Mouse (Mus musculus): ENCODE results near the gene Card19. TPM values are rescaled to one million over a fixed set of nuclear protein-coding genes. Genes with fewer than 3 reads are reported as not detected.

Gene Card19
- total RNA-seq (2021) = 10 to 100 TPM in 1 of 2 experiments, 1 to 10 TPM in 1; 9.9 to 14.1 TPM
- long read RNA-seq, experiment 1, transcript Card19-201 (6 exons, 804 nt) = major isoform, 8 of 23 reads
- long read RNA-seq, experiment 1, partial matches to known transcripts = 0 of 23 reads
- long read RNA-seq, experiment 1, other reads (novel, unspliced or antisense) = 15 of 23 reads
- long read RNA-seq, experiment 2, partial matches to known transcripts = 0 of 11 reads
- long read RNA-seq, experiment 2, other reads (novel, unspliced or antisense) = 6 of 11 reads

DNA sequence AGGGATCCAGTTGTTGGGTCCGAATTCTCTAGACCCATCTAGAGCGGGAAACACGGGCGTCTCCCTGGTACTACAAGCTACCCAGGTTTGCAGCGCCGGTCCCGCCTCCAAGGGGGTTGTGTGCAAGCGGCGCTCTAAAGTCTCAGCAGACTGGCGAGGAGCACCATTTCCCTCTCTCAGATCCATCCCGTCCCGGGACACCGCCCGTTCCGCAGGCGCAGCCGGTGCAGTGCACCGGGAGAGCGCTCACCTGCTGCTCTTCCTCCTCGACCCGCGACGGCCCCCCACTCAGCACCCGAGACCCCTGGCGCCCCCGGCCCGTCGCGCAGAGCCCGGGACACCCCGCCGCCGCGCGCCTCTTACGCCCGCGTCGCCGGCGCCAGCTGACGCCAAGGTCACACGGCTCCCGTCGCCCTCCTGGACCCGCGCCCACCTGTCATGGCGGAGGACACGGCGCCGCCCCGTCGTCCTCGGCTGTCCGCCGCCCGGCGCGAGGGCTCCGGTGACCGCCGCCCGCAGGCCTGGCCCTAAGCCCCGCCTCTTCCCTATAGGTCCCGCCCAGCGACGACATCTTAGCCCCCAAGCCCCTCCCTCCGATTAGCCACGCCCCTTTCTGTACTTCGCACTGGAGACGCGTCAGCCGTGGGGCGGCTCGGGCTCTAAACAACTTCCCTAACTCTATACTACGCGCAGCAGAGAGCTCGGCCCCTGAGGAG is at the start of gene Card19:
TSS of gene Card19 (minus strand) at position 534 of the 716 bp plus-strand sequence.
- intact Hi-C loops (cut with DNase I) = no loop called here
- peak; percentile 87 to 90 for DNase-seq (ENCODE audit: low spot score in 2 of 2)

DNA sequence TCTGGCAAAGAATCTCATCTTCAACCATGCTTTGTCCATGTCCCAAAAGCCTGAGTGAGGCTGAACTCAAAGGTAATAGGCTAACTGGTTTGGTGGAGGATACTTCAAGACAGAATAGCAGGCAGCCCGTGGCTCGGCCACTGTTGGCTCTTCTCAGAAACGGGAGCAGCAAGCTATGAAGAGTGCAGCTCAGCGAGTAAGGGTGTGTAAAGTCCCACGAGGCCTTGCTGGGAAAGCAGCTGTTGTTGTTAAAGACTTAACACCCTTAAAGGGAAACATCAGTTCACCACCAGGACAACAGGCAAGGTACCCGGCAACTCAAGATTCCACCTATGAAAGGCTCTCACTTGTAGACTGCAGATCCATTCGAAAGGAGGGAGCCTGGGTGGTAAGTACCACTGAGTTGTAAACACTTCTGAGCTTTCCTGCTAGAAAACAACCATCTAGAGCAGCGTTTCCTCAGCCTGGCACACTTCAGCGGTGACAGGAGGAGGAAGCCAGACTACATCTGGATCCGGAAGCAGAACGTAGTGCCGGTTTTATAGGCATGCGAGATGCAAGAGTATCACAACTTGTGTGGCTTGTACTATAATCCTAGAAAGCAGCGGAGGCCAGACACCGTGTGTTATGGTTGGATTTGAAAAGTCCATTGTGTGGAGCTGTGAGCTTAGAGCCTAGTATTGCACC is 44.3 kb upstream of the Card19 start:
- intact Hi-C loops (cut with DNase I) = no loop called here
- no peak for DNase-seq (ENCODE audit: low spot score in 2 of 2)

DNA sequence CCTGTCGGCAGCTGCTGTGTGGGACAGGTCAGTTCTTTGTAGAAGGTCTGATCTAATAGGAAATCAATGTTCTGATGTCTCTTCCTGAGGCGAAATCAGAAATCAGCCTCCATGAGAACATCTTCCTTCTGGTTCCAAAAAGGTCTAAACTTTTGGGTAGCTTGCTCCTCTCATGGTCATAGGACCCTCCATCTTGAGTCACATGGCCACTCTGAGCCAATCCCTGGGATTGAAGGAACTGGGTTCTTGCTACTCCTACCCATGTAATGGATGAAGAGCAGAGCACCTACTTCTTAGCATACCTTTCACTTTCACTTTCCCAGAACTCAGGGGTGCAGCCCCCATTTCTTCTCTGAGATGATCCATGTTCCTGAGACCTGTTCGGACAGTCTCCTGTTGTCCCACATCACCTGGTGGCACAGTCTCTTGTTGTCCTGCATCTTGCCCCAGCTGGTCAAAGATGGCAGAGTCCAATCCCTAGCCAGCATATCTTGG is 42.0 kb upstream of the Card19 start:
- intact Hi-C loops (cut with DNase I) = no loop called here
- DNase-seq (ENCODE audit: low spot score in 2 of 2) = no peak

DNA sequence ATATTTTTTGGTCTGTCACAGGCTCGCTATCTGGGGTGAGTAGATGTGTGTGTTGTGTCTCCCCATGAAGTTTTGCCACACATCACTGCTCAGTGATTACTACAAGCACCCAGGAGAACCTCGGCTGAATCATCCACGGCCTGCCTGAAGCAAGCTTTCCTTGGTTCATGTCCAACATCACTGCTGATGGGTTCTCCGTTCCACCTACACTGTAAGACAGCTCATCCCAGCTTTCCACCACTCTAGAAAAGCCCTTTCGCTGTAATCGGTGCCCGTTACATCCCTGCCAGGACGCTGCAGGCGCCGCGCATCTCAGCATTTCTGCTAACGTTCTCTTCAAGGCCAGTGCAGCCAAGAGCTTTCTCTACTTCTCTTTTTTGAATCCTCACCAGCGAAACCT is 36.9 kb upstream of the Card19 start:
- DNase-seq (ENCODE audit: low spot score in 2 of 2) = peak; percentile 47 to 59
- intact Hi-C loops (cut with DNase I) = no loop called here

DNA sequence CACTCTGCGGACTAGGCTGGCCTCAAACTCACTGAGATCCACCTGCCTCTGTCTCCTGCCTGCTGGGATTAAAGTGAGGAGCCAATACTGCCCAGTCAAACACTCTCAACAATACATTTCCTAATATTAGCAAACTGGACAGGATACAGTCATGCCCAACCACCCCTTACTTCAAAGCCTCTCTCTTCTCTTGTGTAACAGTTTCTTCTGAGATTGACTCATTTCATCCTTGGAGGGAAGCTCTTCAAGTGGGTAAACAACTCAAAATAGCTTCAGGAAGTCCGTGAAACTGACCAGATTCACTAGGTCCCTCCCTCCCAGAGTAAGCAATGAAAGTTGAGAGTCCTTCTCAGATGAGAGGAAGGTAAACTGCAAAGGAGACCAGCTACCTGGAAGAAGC is 36.3 kb upstream of the Card19 start:
- no peak for DNase-seq (ENCODE audit: low spot score in 2 of 2)
- intact Hi-C loops (cut with DNase I) = no loop called here

DNA sequence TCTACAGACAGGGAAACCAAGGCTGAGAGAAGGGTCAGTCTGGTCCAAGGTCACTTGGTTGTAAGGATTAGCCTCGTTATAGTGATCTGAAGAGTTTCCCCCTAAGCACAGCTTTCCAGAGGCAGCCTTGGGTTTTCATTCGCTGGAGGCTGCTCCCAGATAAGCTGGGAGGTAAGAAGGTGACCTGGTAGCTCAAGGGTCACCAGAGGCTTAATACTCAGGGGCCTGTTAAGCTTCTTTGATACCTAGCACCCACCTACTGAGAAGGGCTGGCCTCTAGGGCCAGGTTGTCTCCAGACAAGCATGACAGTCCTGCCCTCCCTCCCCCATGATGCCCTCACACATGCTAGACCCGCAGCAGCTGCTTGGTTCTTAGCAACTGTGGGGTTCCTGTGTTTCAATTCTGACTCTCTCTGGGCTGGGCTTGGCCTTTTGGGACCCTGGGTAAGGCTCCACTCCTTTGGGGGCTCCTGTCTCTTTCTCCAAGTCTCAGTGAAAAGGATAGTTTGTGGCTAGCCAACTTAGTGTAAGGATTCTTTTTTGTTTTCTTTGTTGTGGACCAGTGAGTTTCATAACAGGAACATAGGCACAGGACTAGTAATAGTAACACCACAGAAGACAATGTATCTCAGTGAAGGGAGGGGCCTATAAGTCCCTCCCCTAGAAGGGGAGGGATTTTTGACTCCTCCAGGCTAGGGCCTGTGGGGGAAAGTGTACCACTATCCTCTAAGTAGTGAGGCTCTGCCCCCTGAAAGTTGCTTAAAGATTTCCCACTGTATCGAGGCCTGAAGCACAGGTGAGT is 35.1 kb upstream of the Card19 start:
- intact Hi-C loops (cut with DNase I) = no loop called here

DNA sequence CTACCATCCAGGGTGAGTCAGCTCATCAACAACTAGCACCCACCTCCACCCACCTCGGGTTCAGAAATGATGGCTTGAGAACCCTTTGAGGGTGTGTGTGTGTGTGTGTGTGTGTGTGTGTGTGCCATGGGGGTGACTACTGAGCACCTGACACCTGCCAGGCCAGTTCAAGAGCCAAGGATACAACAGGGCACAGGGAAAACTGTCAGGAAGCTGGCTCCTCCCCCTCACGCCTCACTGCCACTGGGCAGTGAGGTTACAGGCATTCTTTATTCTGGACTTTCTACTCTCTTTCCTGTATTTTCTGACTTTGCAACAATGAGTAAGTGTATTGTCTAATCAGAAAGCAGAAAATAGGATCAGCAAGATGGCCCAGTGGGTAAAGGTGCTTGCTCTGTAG is 33.8 kb upstream of the Card19 start:
- no peak for DNase-seq (ENCODE audit: low spot score in 2 of 2)
- intact Hi-C loops (cut with DNase I) = no loop called here

More for the DNA sequence above, 35.1 kb upstream of the Card19 start:
- DNase-seq (ENCODE audit: low spot score in 2 of 2) = no peak

DNA sequence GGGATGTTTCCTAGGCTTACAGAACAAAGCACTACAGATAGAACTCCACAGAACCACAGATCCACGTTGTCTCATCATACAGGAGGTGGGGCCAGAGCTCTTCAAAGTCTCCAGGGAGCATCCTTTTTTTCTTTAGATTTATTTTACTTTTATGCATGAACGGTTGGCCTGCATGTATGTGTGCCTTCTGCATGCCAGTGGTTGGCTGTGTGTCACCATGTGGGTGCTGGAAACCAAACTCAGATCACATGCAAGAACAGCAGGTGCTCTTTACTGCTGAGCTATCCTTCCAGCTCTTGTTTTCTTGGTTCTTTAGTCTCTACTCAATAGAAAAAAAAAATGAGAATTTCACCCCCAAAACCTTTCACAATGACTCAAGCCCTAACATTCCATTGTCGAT is 33.1 kb upstream of the Card19 start:
- peak in 1 of 2 experiments; percentile 36 for DNase-seq (ENCODE audit: low spot score in 2 of 2)
- intact Hi-C loops (cut with DNase I) = no loop called here

DNA sequence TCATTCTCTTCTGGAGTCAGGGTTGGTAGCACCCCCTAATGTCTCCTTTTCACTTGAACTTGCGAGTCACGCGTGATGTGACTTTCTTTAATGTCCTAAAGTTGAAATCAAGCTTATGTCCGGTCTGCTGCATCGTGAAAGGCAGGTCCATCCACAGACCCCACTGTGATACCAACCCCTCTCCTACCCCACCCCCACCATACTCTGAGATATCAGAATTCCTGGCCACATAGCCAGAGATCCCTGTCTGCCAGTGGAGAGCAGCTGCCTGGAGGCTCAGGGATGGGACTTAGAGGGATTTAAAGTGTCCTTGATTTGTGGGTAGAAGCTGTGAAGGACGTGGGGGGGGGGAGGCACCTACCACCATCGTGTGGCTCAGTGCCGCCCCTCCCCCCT is 32.6 kb upstream of the Card19 start, which contains the start of gene Susd3:
TSS of gene Susd3 (minus strand) at position 240 of the 396 bp plus-strand sequence.
- intact Hi-C loops (cut with DNase I) = no loop called here
- no peak for DNase-seq (ENCODE audit: low spot score in 2 of 2)

DNA sequence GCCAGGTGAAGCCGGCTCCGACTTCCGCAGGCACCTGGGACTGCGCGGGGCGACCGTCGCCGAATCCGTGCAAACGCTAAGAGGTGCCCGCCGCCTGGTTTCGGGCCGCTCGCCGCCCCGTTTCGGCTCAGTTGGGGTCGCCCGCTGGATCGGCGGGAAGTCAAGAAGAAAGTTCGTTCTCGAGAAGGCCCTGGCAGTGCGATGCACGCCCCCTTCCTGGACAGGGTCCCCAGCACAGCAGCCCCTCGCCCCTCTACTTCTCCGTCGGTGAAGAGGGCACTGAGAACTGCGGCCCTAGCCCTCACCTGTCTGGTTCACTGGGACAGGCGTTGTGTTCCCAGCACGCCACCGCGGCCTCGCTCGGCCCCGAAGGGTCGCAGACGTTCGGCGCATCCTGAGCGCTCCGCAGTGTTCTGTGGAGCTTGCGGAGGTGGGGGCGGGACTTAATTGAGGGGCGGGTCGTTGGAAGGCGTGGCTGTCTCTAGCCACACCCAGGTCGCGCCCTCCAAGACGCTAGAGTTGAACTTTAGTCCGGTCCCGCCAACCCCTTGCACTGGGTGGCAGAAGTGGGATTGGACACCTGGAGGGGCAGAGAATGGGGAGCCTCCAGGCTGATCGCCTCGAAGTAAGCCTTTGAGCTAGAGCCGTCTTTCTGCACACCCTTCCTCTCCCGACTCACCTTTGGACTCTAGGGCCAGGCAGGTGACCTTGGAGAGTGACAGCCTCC is 32.1 kb upstream of the Card19 start:
- no peak for DNase-seq (ENCODE audit: low spot score in 2 of 2)
- intact Hi-C loops (cut with DNase I) = no loop called here

DNA sequence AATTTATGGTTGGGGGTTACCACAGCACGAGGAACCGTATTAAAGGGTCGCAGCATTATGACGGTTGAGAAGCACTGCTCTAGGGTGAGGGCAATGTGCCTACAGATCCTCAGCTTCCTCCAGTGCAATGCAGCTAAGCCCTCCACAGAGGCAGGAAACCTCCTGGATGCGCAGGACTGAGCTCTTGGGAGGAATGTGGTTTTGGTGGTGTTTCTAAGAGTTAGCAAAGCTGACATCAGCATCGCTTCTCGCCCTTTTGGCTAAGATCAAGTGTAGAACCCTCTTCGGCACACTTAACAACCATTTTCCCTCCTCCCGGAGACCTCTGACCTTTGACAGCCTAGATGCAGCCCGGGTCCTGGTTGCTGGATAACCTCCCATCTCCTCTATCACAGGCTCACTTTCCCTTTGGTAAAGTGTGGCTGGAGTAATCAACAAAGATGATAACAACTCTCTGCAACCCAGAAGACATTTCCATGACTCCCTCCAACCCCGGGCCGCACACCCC is 31.4 kb upstream of the Card19 start:
- intact Hi-C loops (cut with DNase I) = no loop called here

DNA sequence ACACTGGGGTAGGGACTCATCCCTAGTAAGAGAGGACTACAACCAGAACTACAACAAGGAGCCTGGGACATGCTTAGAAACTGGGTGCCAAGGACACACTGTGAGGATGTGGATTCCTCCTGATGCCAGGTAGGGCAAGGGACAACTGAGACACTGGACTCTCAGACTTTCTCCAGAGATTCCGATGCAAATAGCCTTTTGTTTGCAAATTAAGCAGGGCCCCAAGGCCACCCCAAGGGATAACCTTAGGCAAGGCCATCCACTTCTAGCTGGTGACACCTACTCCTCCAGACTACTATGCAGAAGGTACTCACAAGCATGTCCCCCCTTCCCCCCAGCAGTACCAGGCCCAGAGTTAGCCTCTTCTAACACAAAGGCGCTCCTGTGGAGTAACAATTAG is 30.8 kb upstream of the Card19 start:
- intact Hi-C loops (cut with DNase I) = no loop called here
- no peak for DNase-seq (ENCODE audit: low spot score in 2 of 2)

More for the DNA sequence above, 31.4 kb upstream of the Card19 start:
- DNase-seq (ENCODE audit: low spot score in 2 of 2) = no peak

DNA sequence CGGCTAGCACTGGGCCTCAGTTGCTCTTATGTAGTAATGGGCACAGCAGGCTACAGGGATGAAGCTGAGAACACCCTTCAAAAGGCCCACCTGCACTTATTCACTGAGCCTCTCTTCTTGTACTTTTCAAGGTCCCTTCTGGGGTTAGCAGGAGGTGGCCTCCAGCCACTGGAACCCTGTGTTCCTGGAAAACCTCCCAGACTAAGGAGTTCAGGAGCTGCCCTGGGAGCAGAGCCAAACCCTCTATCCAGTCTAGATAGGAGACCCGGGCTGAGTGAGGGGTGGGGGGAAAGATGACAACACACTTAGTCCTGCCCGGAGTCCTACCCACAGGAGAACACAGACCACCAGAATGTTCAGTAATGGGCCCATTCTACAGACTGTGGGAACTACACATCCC is 30.2 kb upstream of the Card19 start:
- intact Hi-C loops (cut with DNase I) = no loop called here
- no peak for DNase-seq (ENCODE audit: low spot score in 2 of 2)

DNA sequence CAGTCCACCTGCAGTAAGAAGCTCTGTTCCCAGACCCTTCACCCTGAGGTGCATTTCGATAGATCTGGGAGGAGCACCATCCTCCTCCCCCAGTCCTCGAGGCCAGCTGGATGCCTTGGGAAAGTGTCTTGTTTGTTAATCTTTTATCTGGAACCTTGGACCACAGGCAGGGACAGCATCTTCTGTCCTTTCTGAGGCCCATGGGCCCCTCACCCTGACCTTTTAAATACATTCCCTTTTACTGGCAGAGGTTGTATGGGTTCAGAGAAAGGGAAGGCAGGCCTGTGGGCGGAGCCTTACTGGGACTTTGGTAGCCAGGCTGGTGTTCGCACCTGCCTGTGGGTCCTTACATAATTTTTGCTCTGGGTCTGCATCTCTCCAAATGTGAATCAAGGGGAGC is 29.4 kb upstream of the Card19 start:
- no peak for DNase-seq (ENCODE audit: low spot score in 2 of 2)
- intact Hi-C loops (cut with DNase I) = no loop called here

DNA sequence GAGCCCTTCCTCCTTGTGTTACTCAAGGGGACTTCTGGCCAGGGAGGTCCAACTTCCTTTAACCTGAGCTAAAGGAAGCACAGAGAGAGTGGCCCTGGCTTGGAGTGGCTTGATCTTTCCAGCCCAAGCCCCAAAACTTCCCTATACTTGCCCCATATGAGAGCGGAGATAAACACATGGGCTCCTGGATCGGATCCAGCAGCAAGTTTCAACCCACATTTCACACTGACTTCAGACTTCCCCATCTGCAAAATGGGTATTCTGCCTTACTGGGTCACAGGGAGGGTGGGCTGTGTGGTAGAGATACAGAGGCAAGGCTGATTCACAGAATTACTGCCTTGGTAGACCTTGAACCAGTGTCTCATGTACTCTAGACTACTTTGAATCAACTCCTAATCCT is 27.7 kb upstream of the Card19 start:
- DNase-seq (ENCODE audit: low spot score in 2 of 2) = no peak
- intact Hi-C loops (cut with DNase I) = no loop called here

DNA sequence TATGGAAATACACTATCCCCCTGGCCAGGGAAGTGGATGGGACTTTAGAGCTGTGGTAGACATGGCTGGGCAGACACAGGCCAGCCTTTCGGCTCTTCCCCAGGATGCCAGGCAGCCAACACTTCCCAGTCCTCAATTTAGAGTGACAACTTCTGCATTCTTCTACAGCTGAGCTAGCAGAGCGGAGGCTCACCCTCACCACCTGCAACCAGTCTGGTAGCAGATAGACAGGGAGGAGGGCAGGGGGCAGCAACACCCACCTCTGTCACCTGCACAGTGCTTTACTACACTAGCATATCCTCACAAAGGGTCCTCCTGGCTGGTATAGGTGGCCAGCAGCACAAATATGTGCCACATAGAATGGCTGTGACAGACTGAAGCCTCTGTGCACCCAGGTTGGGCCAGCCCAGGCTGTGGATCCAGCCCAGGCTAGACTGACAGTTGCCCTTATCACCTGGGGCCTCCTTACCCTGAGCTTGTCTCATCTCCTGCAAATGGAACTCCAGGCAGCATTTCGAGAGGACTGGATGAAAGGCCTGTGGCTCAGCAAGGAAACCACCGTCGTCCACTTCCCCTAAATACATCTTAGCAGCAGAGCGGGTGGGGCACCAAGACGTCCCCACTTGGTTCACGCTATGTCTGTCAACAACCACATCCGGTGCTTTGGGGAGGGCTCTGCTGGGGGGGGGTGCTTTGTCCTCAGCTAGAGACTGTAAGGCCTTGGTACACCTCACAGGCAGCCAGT is 26.7 kb upstream of the Card19 start:
- DNase-seq (ENCODE audit: low spot score in 2 of 2) = peak; percentile 22 to 36
- intact Hi-C loops (cut with DNase I) = no loop called here

DNA sequence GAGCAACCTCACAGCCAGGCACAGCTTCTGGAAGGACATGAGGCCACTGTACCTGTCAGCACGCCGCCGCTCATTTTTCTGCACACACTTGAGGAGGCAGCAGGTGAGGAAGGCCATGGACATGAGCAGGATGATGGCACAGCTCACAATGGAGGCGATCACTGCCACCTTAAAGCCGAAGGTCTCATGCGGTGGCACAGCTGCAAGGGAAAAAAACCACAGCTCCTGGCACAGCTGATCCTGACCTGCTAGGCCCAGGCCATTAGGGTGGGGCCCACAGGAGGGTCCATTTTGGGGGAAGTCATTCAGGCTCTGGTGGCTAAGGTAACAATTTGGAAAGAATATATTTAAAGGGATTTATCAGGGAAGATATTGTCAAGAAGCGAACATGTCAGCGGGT is 22.9 kb upstream of the Card19 start:
- no peak for DNase-seq (ENCODE audit: low spot score in 2 of 2)
- intact Hi-C loops (cut with DNase I) = no loop called here

DNA sequence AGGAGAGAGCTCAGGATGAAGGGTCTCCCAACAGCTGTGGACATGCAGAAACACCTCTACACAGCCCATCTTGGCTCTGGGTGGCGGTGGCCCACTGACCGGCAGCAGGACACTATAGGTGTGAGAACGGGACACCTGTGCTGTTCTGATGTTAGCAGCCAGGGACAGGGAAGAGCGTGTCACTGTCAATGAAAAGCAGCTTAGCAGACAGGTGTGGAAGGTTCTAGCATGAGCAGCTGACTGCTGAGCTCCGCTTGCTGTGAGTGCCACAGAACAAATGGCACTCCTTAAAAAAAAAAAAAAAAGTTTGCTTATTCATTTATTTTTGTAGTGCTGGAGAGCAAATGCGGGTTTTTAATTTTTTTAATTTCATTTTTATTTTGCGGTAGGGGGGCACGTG is 21.8 kb upstream of the Card19 start:
- intact Hi-C loops (cut with DNase I) = no loop called here
- no peak for DNase-seq (ENCODE audit: low spot score in 2 of 2)

Measured in left cerebral cortex, postnatal 14 days (tissue).